Mouse (Mus musculus): Measurements from ENCODE around the gene Pgs1. TPM values are rescaled to one million over a fixed set of nuclear protein-coding genes. Genes with fewer than 3 reads are reported as not detected.
A peak's percentile ranks its signal among the peaks of the same experiment; 100 is the strongest.

The Pgs1 gene
- total and polyA plus RNA-seq, 2 experiments from 2014 or later, result 55.0 to 62.0 TPM

GRCm38 (mm10) chr11:117959741-117960381, 26.2 kb upstream of the Pgs1 start:
- H3K27ac ChIP-seq (ENCODE audit: low read depth, low read length), result no peak overlapping the region
- no peak for TF ChIP-seq CTCF (IDR thresholded peaks at IDR 0.05)
- ATAC-seq (ENCODE audit: low FRiP score) (no peak), DNase-seq (ENCODE audit: low spot score) (no peak)
- 60% methylated on average over 17 of the region's 17 CpGs for whole genome bisulfite sequencing
- no peaks in the 10 kb centered on the region for H3K9me3 ChIP-seq (ENCODE audit: low read length)
- H3K4me1 ChIP-seq (ENCODE audit: insufficient read depth, low read length), result peaks cover 16% of the 10 kb centered on the region
- H3K27me3 ChIP-seq (ENCODE audit: insufficient read depth, low read length), result no peaks in the 10 kb centered on the region; the same call in 1 of the 2 replicates
- no peak overlapping the region for H3K4me3 ChIP-seq (ENCODE audit: low read depth, low read length)
- no peaks in the 10 kb centered on the region for H3K36me3 ChIP-seq (ENCODE audit: insufficient read depth, low read length)
- H3K9ac ChIP-seq (replicated peaks; ENCODE audit: low read length, poor library complexity, severe bottlenecking), result no peak overlapping the region
- H3K4me2 ChIP-seq (ENCODE audit: low read depth, low read length, poor library complexity, severe bottlenecking), result no peak overlapping the region

GRCm38 (mm10) chr11:117960601-117961000, 25.5 kb upstream of the Pgs1 start:
- DNase-seq (ENCODE audit: low spot score) (no peak), ATAC-seq (ENCODE audit: low FRiP score) (no peak)
- peaks cover 16% of the 10 kb centered on the region for H3K4me1 ChIP-seq (ENCODE audit: insufficient read depth, low read length)
- no peak overlapping the region for H3K4me3 ChIP-seq (ENCODE audit: low read depth, low read length)
- no peak overlapping the region for H3K9ac ChIP-seq (replicated peaks; ENCODE audit: low read length, poor library complexity, severe bottlenecking)
- TF ChIP-seq CTCF (IDR thresholded peaks at IDR 0.05), result no peak
- no peaks in the 10 kb centered on the region for H3K9me3 ChIP-seq (ENCODE audit: low read length)
- H3K36me3 ChIP-seq (ENCODE audit: insufficient read depth, low read length), result no peaks in the 10 kb centered on the region
- no peaks in the 10 kb centered on the region; the same call in 1 of the 2 replicates for H3K27me3 ChIP-seq (ENCODE audit: insufficient read depth, low read length)
- H3K27ac ChIP-seq (ENCODE audit: low read depth, low read length), result no peak overlapping the region
- no peak overlapping the region for H3K4me2 ChIP-seq (ENCODE audit: low read depth, low read length, poor library complexity, severe bottlenecking)

GRCm38 (mm10) chr11:117962228-117963067, 23.6 kb upstream of the Pgs1 start:
- Histone ChIP-seq H3K4me3 (ENCODE audit: low read depth, low read length) (peak overlapping the region; percentile 39; the same call in 1 of the 2 replicates), H3K27ac (ENCODE audit: low read depth, low read length) (0 out of 2 replicates have a peak overlapping the region, but pooled peaks have one; percentile 38), H3K9ac (replicated peaks; ENCODE audit: low read length, poor library complexity, severe bottlenecking) (no peak overlapping the region; the same call in 1 of the 2 replicates), H3K36me3 (ENCODE audit: insufficient read depth, low read length) (no peaks in the 10 kb centered on the region), H3K4me1 (ENCODE audit: insufficient read depth, low read length) (peaks cover 16% of the 10 kb centered on the region), H3K9me3 (ENCODE audit: low read length) (no peaks in the 10 kb centered on the region), H3K27me3 (ENCODE audit: insufficient read depth, low read length) (peaks cover 7% of the 10 kb centered on the region), H3K4me2 (ENCODE audit: low read depth, low read length, poor library complexity, severe bottlenecking) (peak overlapping the region; percentile 87; the same call in 1 of the 2 replicates)
- no peak for TF ChIP-seq CTCF (IDR thresholded peaks at IDR 0.05)
- ATAC-seq (ENCODE audit: low FRiP score), result no peak
- no peak for DNase-seq (ENCODE audit: low spot score)
- 29% methylated on average over 10 of the region's 10 CpGs for WGBS

GRCm38 (mm10) chr11:117963091-117963793, 22.9 kb upstream of the Pgs1 start:
- Histone ChIP-seq H3K36me3 (ENCODE audit: insufficient read depth, low read length) (no peaks in the 10 kb centered on the region), H3K4me3 (ENCODE audit: low read depth, low read length) (peak overlapping the region; percentile 39), H3K4me2 (ENCODE audit: low read depth, low read length, poor library complexity, severe bottlenecking) (peak overlapping the region; percentile 87), H3K4me1 (ENCODE audit: insufficient read depth, low read length) (peaks cover 16% of the 10 kb centered on the region), H3K9me3 (ENCODE audit: low read length) (no peaks in the 10 kb centered on the region), H3K27ac (ENCODE audit: low read depth, low read length) (peak overlapping the region; percentile 47; the same call in 1 of the 2 replicates), H3K9ac (replicated peaks; ENCODE audit: low read length, poor library complexity, severe bottlenecking) (peak overlapping the region; percentile 42), H3K27me3 (ENCODE audit: insufficient read depth, low read length) (peaks cover 7% of the 10 kb centered on the region)
- WGBS, result under 1% methylated on average over 38 of the region's 40 CpGs
- ATAC-seq (ENCODE audit: low FRiP score) (peak; percentile 84), DNase-seq (ENCODE audit: low spot score) (peak; percentile 94)
- TF ChIP-seq CTCF (IDR thresholded peaks at IDR 0.05), result peak; percentile 26; the same call in 1 of the 2 replicates

- Histone ChIP-seq H3K4me2 (ENCODE audit: low read depth, low read length, poor library complexity, severe bottlenecking) (peak overlapping the region; percentile 87), H3K4me1 (ENCODE audit: insufficient read depth, low read length) (peaks cover 16% of the 10 kb centered on the region), H3K27ac (ENCODE audit: low read depth, low read length) (peak overlapping the region; percentile 47; the same call in 1 of the 2 replicates), H3K9ac (replicated peaks; ENCODE audit: low read length, poor library complexity, severe bottlenecking) (peak overlapping the region; percentile 42), H3K9me3 (ENCODE audit: low read length) (no peaks in the 10 kb centered on the region), H3K36me3 (ENCODE audit: insufficient read depth, low read length) (no peaks in the 10 kb centered on the region), H3K4me3 (ENCODE audit: low read depth, low read length) (peak overlapping the region; percentile 39), H3K27me3 (ENCODE audit: insufficient read depth, low read length) (peaks cover 7% of the 10 kb centered on the region)
- WGBS, result 4% methylated on average over 9 of the region's 9 CpGs
- TF ChIP-seq CTCF (IDR thresholded peaks at IDR 0.05), result peak; percentile 0; the same call in 1 of the 2 replicates
- DNase-seq (ENCODE audit: low spot score) (no peak), ATAC-seq (ENCODE audit: low FRiP score) (no peak)
Measured at GRCm38 (mm10) chr11:117963872-117964271, 22.2 kb upstream of the Pgs1 start.

All from midbrain, postnatal 0 days (tissue).